Mouse (Mus musculus) megakaryocyte, embryonic 14.5 days (primary cell): ENCODE measurements around the gene Tmem132c.

Source experiments
- FLI1 ChIP-seq: IDR thresholded peaks from 2 replicates; pipeline ENCODE4 v1.6.1; 2012; ENCODE audit warnings: low read length, inconsistent platforms, mixed read lengths
- GATA1 ChIP-seq: IDR thresholded peaks from 3 replicates; pipeline ENCODE4 v1.6.1; 2012; ENCODE audit warnings: mixed read lengths, low read length, inconsistent platforms, borderline replicate concordance

DNA sequence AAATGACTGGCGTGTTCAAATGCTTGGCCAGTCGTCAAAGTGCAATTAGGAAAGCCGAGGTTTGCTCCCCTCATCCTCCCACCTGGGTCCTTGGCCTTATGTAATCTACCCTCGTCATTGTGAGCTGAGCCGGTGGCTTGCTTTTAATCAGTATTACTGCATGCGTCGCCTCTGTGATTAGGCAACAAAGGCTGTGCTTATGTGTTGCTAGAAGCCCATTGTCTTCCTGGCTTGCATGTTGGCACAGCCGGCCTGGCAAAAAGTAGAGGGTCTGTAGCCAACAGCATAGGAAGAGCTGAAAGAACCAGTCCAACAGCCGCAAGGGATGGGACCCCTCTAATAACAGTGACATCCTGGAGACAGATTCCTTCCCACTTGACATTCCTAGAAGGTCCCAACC lies 239.3 kb downstream of the Tmem132c start:
- TF ChIP-seq GATA1 (no peak), FLI1 (no peak)
